In the genomic region with DNA sequence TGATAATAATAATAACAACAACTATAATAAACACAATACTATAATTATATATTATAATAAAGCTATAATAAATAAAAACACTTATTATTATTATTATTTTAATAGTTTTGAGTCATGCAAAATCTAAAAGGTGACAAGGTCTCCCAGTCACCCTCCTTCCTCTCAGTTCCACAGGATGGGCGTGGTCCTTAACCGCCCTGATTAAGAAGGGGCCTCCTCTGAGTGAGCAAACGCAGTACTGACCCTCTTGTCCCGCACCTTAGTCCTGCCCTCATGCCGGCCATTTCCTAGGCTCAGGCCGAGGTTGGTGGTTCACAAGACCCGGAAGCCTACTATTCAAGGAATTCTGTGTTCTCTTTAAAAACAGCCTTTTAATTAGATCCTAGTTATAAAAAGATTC, we compare ENCODE assay signal across 31 mouse cellular contexts.
"Had no signal": no experiment of that assay in that cellular context is flagged by ENCODE, and none has a peak within 500 bp of the region (broad histone marks: within the 10 kb centered on the region; RNA-seq: fewer than 3 reads in every experiment).

No protein-coding gene starts in this region.

- ATAC-seq: liver, embryonic 12.5 days; liver, postnatal 0 days; lung, postnatal 0 days; midbrain, embryonic 13.5 days; midbrain, embryonic 16.5 days had no signal

- H3K36me3 ChIP-seq: limb, embryonic 10.5 days; limb, embryonic 12.5 days; limb, embryonic 13.5 days; limb, embryonic 15.5 days; liver, embryonic 12.5 days; liver, embryonic 13.5 days; liver, embryonic 15.5 days; lung, embryonic 15.5 days; midbrain, embryonic 10.5 days; midbrain, embryonic 12.5 days; midbrain, embryonic 13.5 days had no signal

- H3K4me1 ChIP-seq: limb, embryonic 12.5 days; limb, embryonic 15.5 days; lung, embryonic 15.5 days; midbrain, embryonic 10.5 days; midbrain, embryonic 12.5 days had no signal

- H3K4me3 ChIP-seq: left cerebral cortex, adult 2 months; limb, embryonic 10.5 days; limb, embryonic 12.5 days; limb, embryonic 13.5 days; limb, embryonic 15.5 days; liver, embryonic 12.5 days; liver, embryonic 13.5 days; liver, embryonic 15.5 days; lung, embryonic 15.5 days; megakaryocyte, embryonic 14.5 days; midbrain, embryonic 10.5 days; midbrain, embryonic 12.5 days; midbrain, embryonic 13.5 days; myocyte had no signal

- H3K4me2 ChIP-seq: limb, embryonic 12.5 days; limb, embryonic 13.5 days; limb, embryonic 15.5 days; liver, embryonic 11.5 days; liver, embryonic 12.5 days; liver, embryonic 13.5 days; liver, embryonic 15.5 days; lung, embryonic 14.5 days; lung, embryonic 15.5 days; midbrain, embryonic 11.5 days; midbrain, embryonic 12.5 days; midbrain, embryonic 13.5 days had no signal

- H3K27ac ChIP-seq: left cerebral cortex, adult 2 months; limb, embryonic 10.5 days; limb, embryonic 12.5 days; limb, embryonic 13.5 days; limb, embryonic 15.5 days; liver, embryonic 12.5 days; liver, embryonic 13.5 days; liver, embryonic 14.5 days; liver, embryonic 15.5 days; lung, embryonic 15.5 days; macrophage; midbrain, embryonic 10.5 days; midbrain, embryonic 12.5 days; midbrain, embryonic 13.5 days had no signal

- H3K9me3 ChIP-seq: limb, embryonic 10.5 days; limb, embryonic 12.5 days; limb, embryonic 13.5 days; limb, embryonic 15.5 days; liver, embryonic 12.5 days; liver, embryonic 13.5 days; liver, embryonic 15.5 days; lung, embryonic 15.5 days; megakaryocyte, embryonic 14.5 days; midbrain, embryonic 10.5 days; midbrain, embryonic 12.5 days; midbrain, embryonic 13.5 days had no signal

- H3K9ac ChIP-seq: limb, embryonic 12.5 days; limb, embryonic 13.5 days; limb, embryonic 15.5 days; liver, embryonic 12.5 days; liver, embryonic 13.5 days; liver, embryonic 14.5 days; liver, embryonic 15.5 days; liver, postnatal 0 days; lung, embryonic 14.5 days; lung, embryonic 15.5 days; midbrain, embryonic 12.5 days; midbrain, embryonic 13.5 days had no signal

- DNase-seq: left cerebral cortex, postnatal 4 days; liver; liver, embryonic 13.5 days; liver, postnatal 0 days; lung, adult 18-20 months; lung, adult 2 months; lung, embryonic 14.5 days; lung, postnatal 10 days; lung, postnatal 14 days; lung, postnatal 36 days; lung, postnatal 4 days; midbrain, embryonic 14.5 days had no signal
